Mouse (Mus musculus): ENCODE data around the gene Fank1. TPM values are rescaled to one million over a fixed set of nuclear protein-coding genes. Genes with fewer than 3 reads are reported as not detected.

Gene Fank1
- total and polyA plus RNA-seq, 2 experiments from 2014 or later = 3.6 to 6.0 TPM

DNA sequence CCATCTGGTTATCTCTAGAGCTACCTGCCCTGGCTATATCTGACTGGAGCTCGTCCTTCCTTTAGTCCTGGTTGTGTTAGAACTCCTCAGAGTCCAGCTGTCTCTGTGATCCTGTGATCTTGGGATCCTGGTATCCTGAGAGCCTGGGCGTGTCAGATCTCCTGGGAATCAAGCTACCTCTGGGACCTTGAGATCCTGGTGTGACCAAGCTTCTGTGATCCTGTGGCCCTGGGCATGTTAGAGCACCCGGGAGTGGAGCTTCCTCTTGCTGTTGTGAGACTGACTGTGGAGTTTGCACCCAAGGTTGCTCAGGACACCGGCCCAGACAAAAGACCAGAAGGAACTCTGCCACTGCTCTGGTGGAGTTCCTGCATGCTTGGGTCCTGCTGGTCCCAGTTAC, 122.7 kb downstream of the Fank1 start:
- H3K27ac ChIP-seq = no peak overlapping the region
- H3K4me1 ChIP-seq (ENCODE audit: insufficient read depth, low read length) = no peaks in the 10 kb centered on the region
- no peak for TF ChIP-seq CTCF (IDR thresholded peaks at IDR 0.05; ENCODE audit: low read depth)
- no peak overlapping the region for H3K4me2 ChIP-seq (ENCODE audit: low read depth, low read length)
- no peaks in the 10 kb centered on the region for H3K9me3 ChIP-seq (ENCODE audit: low read length)
- ATAC-seq (no peak), DNase-seq (ENCODE audit: low spot score) (no peak)
- no peaks in the 10 kb centered on the region for H3K36me3 ChIP-seq (ENCODE audit: insufficient read depth, low read length)
- no peak overlapping the region for H3K4me3 ChIP-seq (ENCODE audit: low read length)
- H3K9ac ChIP-seq (replicated peaks; ENCODE audit: low read length) = no peak overlapping the region
- 90% methylated on average over 4 of the region's 4 CpGs for WGBS
- H3K27me3 ChIP-seq (ENCODE audit: insufficient read depth, low read length) = no peaks in the 10 kb centered on the region

- no peak overlapping the region for H3K4me3 ChIP-seq (ENCODE audit: low read length)
- ATAC-seq = no peak
- no peak overlapping the region for H3K9ac ChIP-seq (replicated peaks; ENCODE audit: low read length)
- no peaks in the 10 kb centered on the region for H3K36me3 ChIP-seq (ENCODE audit: insufficient read depth, low read length)
- DNase-seq (ENCODE audit: low spot score) = no peak
- H3K4me2 ChIP-seq (ENCODE audit: low read depth, low read length) = no peak overlapping the region
- 91% methylated on average over 4 of the region's 4 CpGs for WGBS
- no peak overlapping the region for H3K27ac ChIP-seq
- H3K4me1 ChIP-seq (ENCODE audit: insufficient read depth, low read length) = no peaks in the 10 kb centered on the region
- no peaks in the 10 kb centered on the region for H3K27me3 ChIP-seq (ENCODE audit: insufficient read depth, low read length)
- no peaks in the 10 kb centered on the region for H3K9me3 ChIP-seq (ENCODE audit: low read length)
- TF ChIP-seq CTCF (IDR thresholded peaks at IDR 0.05; ENCODE audit: low read depth) = no peak
Observed at GRCm38 (mm10) chr7:133908966-133909365, 132.3 kb downstream of the Fank1 start.

- H3K27me3 ChIP-seq (ENCODE audit: insufficient read depth, low read length) = no peaks in the 10 kb centered on the region
- DNase-seq (ENCODE audit: low spot score) = no peak
- TF ChIP-seq CTCF (IDR thresholded peaks at IDR 0.05; ENCODE audit: low read depth) = no peak
- no peaks in the 10 kb centered on the region for H3K4me1 ChIP-seq (ENCODE audit: insufficient read depth, low read length)
- no peaks in the 10 kb centered on the region for H3K36me3 ChIP-seq (ENCODE audit: insufficient read depth, low read length)
- no peak overlapping the region for H3K27ac ChIP-seq
- H3K4me2 ChIP-seq (ENCODE audit: low read depth, low read length) = no peak overlapping the region
- H3K4me3 ChIP-seq (ENCODE audit: low read length) = no peak overlapping the region
- ATAC-seq = no peak
- 74% methylated on average over 7 of the region's 7 CpGs for WGBS
- H3K9ac ChIP-seq (replicated peaks; ENCODE audit: low read length) = no peak overlapping the region
- no peaks in the 10 kb centered on the region for H3K9me3 ChIP-seq (ENCODE audit: low read length)
Observed at GRCm38 (mm10) chr7:133909833-133910375, 133.2 kb downstream of the Fank1 start.

DNA sequence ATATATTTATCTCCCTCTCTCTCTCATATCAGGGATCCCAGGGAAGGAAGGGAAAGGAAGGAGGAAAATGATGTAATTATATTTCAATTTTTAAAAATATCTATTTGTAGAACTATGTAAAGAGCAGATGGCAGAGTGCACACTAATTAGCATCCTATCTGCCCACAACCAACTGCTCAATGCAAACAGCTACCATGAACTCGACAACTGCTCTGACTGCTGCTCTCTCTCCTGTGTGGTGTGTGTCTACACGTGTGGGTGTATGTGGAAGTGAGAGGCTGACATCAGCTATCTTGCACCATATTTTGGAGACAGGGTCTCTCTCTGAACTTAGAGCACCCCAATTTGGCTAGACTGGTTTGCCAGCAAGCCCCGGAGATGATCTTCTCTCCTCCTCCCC, 135.2 kb downstream of the Fank1 start:
- H3K4me2 ChIP-seq (ENCODE audit: low read depth, low read length) = no peak overlapping the region
- no peak overlapping the region for H3K27ac ChIP-seq
- no peak for ATAC-seq
- no peaks in the 10 kb centered on the region for H3K4me1 ChIP-seq (ENCODE audit: insufficient read depth, low read length)
- H3K9ac ChIP-seq (replicated peaks; ENCODE audit: low read length) = no peak overlapping the region
- no peaks in the 10 kb centered on the region for H3K36me3 ChIP-seq (ENCODE audit: insufficient read depth, low read length)
- DNase-seq (ENCODE audit: low spot score) = no peak
- H3K27me3 ChIP-seq (ENCODE audit: insufficient read depth, low read length) = no peaks in the 10 kb centered on the region
- H3K4me3 ChIP-seq (ENCODE audit: low read length) = no peak overlapping the region
- H3K9me3 ChIP-seq (ENCODE audit: low read length) = no peaks in the 10 kb centered on the region
- 86% methylated on average over 3 of the region's 3 CpGs for WGBS
- no peak for TF ChIP-seq CTCF (IDR thresholded peaks at IDR 0.05; ENCODE audit: low read depth)

DNA sequence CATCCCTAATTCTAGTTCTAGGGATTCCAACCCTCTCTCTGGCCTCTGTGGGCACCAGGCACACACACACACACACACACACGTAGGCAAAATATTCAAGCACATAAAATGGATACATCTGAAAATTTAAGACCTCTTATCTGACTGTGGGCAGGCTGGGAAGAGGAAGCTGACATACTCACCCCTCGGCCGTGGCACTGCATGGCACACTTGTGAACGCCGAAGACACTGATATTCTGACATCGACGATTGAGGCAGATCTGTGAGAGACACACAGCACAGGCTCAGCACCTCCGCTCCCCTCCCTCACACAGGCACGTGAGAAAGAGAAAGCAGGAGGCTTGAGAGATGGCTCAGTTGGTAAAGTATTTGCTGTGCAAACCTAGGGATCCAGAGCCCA, 139.6 kb downstream of the Fank1 start:
- H3K4me3 ChIP-seq (ENCODE audit: low read length) = no peak overlapping the region
- no peak overlapping the region for H3K9ac ChIP-seq (replicated peaks; ENCODE audit: low read length)
- no peaks in the 10 kb centered on the region for H3K36me3 ChIP-seq (ENCODE audit: insufficient read depth, low read length)
- ATAC-seq (no peak), DNase-seq (ENCODE audit: low spot score) (no peak)
- H3K27ac ChIP-seq = no peak overlapping the region
- H3K4me2 ChIP-seq (ENCODE audit: low read depth, low read length) = no peak overlapping the region
- H3K4me1 ChIP-seq (ENCODE audit: insufficient read depth, low read length) = peaks cover 7% of the 10 kb centered on the region; the same call in 1 of the 2 replicates
- H3K9me3 ChIP-seq (ENCODE audit: low read length) = no peaks in the 10 kb centered on the region
- H3K27me3 ChIP-seq (ENCODE audit: insufficient read depth, low read length) = no peaks in the 10 kb centered on the region
- no peak for TF ChIP-seq CTCF (IDR thresholded peaks at IDR 0.05; ENCODE audit: low read depth)
- 92% methylated on average over 9 of the region's 9 CpGs for WGBS

GRCm38 (mm10) chr7:133919306-133919705, 142.6 kb downstream of the Fank1 start:
- Histone ChIP-seq H3K36me3 (ENCODE audit: insufficient read depth, low read length) (no peaks in the 10 kb centered on the region), H3K9me3 (ENCODE audit: low read length) (no peaks in the 10 kb centered on the region), H3K27me3 (ENCODE audit: insufficient read depth, low read length) (no peaks in the 10 kb centered on the region), H3K4me2 (ENCODE audit: low read depth, low read length) (no peak overlapping the region), H3K4me1 (ENCODE audit: insufficient read depth, low read length) (peaks cover 12% of the 10 kb centered on the region), H3K27ac (no peak overlapping the region), H3K4me3 (ENCODE audit: low read length) (no peak overlapping the region), H3K9ac (replicated peaks; ENCODE audit: low read length) (no peak overlapping the region)
- DNase-seq (ENCODE audit: low spot score) (no peak), ATAC-seq (no peak)
- WGBS = 39% methylated on average over 5 of the region's 5 CpGs
- no peak for TF ChIP-seq CTCF (IDR thresholded peaks at IDR 0.05; ENCODE audit: low read depth)

GRCm38 (mm10) chr7:133919918-133920317, 143.3 kb downstream of the Fank1 start:
- Histone ChIP-seq H3K4me3 (ENCODE audit: low read length) (no peak overlapping the region), H3K4me2 (ENCODE audit: low read depth, low read length) (no peak overlapping the region), H3K27me3 (ENCODE audit: insufficient read depth, low read length) (no peaks in the 10 kb centered on the region), H3K9me3 (ENCODE audit: low read length) (no peaks in the 10 kb centered on the region), H3K4me1 (ENCODE audit: insufficient read depth, low read length) (peaks cover 12% of the 10 kb centered on the region), H3K27ac (no peak overlapping the region), H3K9ac (replicated peaks; ENCODE audit: low read length) (no peak overlapping the region), H3K36me3 (ENCODE audit: insufficient read depth, low read length) (no peaks in the 10 kb centered on the region)
- ATAC-seq = no peak
- no peak for TF ChIP-seq CTCF (IDR thresholded peaks at IDR 0.05; ENCODE audit: low read depth)
- 78% methylated on average over 5 of the region's 5 CpGs for WGBS
- no peak for DNase-seq (ENCODE audit: low spot score)

Data from hindbrain, postnatal 0 days (tissue).